Mouse (Mus musculus) MEL (cell line): ENCODE measurements around the gene Arid1b.

Experiments used
- CTCF ChIP-seq, 3 experiments: IDR thresholded peaks in 2 of 3; conservative IDR thresholded peaks in 1 of 3; 2 replicates each; pipeline ENCODE4 v1.5.1; 2011 to 2012; ENCODE audit warnings: low read length in 3 of 3, low read depth in 2 of 3, mild to moderate bottlenecking in 2 of 3, improper control_type of control experiment in 1 of 3, inconsistent platforms in 1 of 3, mixed read lengths in 1 of 3, moderate library complexity in 1 of 3; ENCODE audit not compliant: control insufficient read depth in 1 of 3, insufficient read depth in 1 of 3, poor library complexity in 1 of 3, severe bottlenecking in 1 of 3
- KAT2A ChIP-seq: conservative IDR thresholded peaks from 2 replicates; pipeline ENCODE4 v1.6.1; 2012; ENCODE audit warnings: low read depth, low read length, improper control_type of control experiment, inconsistent platforms
- POLR2AphosphoS2 ChIP-seq: IDR thresholded peaks from 2 replicates; pipeline ENCODE4 v1.6.1; 2011; ENCODE audit warnings: low read length, improper control_type of control experiment
- TAL1 ChIP-seq: IDR thresholded peaks from 2 replicates; pipeline ENCODE4 v1.6.1; 2012; ENCODE audit warnings: mild to moderate bottlenecking, inconsistent platforms, low read length, moderate library complexity, mixed read lengths
- USF2 ChIP-seq, 2 experiments: IDR thresholded peaks; 2 replicates each; pipeline ENCODE4 v1.6.1; 2011 to 2012; ENCODE audit warnings: improper control_type of control experiment in 2 of 2, low read length in 2 of 2, borderline replicate concordance in 1 of 2, inconsistent platforms in 1 of 2, low read depth in 1 of 2, mild to moderate bottlenecking in 1 of 2; ENCODE audit not compliant: insufficient read depth in 1 of 2
- ZMIZ1 ChIP-seq: IDR thresholded peaks from 2 replicates; pipeline ENCODE4 v1.6.1; 2012; ENCODE audit warnings: low read depth, mild to moderate bottlenecking, inconsistent platforms, low read length, improper control_type of control experiment, moderate library complexity

DNA sequence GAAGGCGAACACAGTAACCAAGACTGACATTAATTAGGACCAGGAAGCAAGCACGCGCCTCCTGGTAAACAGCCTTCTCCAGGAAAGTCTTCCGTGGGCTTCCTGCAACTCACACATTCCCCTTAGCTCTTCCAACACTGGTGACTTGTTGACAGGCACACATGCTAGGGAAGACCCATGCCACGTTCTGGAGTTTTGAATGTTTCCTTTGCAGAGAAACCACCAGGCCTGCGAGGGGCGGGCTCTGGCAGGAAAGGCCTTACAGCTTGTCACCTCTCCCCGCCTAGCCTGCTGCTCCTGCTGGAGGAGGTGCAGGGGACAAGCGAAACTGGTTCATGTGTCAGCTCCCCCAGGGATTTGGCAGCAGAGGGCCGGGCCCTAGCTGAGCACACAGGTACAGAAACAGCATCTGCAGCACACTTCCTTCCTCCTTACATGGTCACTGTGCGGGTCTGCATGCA is 48.2 kb upstream of the Arid1b start:
- no peak for TF ChIP-seq ZMIZ1
- TF ChIP-seq POLR2AphosphoS2 = no peak
- TF ChIP-seq KAT2A = no peak
- no peak for TF ChIP-seq TAL1
- TF ChIP-seq CTCF (IDR thresholded peaks at IDR 0.05 in 2 of 3, conservative IDR thresholded peaks at IDR 0.05 in 1 of 3; ENCODE audit: control insufficient read depth in 1 of 3, insufficient read depth in 1 of 3, low read depth in 2 of 3, low read length in 3 of 3, poor library complexity in 1 of 3, severe bottlenecking in 1 of 3) = no peak
- no peak for TF ChIP-seq USF2 (IDR thresholded peaks at IDR 0.05; ENCODE audit: borderline replicate concordance in 1 of 2, insufficient read depth in 1 of 2, low read depth in 1 of 2, low read length in 2 of 2)
